Mouse (Mus musculus) spleen, adult 12 weeks (tissue): ENCODE measurements around the gene Cttnbp2.
"Not testable (repeated sequence)": the region's sequence is repeated elsewhere in the genome, so short reads cannot be mapped to it uniquely, and the experiment has no call there.

Experiments
- DNase-seq: peaks from one replicate; pipeline ENCODE4 v3.0.0; 2022; ENCODE audit warnings: low spot score

Cttnbp2 gene

DNA sequence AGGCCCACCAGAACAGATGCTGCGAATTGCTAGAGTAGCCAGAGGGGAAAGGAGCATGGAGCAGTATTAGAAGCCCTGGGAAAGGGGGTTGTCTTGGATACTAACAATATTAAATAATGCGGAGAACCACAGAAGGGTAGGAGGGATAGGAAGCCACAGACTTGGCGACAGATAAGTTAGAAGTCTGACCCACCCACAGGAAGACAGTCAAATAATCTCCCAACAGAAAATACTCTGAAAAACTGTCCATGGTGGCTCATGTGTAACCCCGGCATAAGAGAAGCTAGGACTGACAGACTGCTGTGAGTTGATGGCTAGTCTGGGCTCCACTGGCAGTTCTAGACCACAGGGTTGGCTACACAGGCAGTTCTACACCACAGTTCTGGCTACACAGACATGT lies 98.7 kb downstream of the Cttnbp2 start:
- DNase-seq = no peak

DNA sequence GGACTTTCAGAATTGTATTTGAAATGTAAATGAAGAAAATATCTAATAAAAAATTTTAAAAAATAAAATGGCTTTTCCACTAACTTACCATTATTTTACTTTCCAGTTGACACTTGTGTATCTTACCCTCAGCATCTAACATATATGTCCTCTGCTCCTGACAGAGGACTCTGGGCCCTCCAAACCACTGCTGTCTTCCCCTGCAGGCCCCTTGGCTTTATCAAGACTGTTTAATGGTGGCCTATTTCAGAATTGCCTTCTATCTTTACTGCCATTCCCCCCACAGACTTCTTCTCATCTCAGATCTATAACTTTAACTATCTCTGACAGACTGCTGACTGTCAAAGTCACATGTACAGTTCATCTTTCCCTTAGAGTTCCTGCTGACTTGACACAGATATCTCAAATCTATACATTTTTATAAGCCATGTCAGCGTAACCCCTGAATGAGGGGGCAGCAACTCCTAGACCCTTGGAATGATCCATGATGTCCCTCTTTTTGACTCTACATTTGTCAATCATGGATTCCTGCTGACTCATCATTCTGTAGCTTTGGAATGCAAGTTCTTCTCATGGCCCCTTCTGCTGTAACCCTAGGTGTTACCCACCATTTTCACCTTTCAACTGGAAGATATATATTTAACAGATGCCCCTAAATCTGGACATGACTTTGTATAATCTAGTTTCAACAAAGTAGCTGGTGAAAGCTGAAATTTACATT lies 103.0 kb downstream of the Cttnbp2 start:
- no peak for DNase-seq

DNA sequence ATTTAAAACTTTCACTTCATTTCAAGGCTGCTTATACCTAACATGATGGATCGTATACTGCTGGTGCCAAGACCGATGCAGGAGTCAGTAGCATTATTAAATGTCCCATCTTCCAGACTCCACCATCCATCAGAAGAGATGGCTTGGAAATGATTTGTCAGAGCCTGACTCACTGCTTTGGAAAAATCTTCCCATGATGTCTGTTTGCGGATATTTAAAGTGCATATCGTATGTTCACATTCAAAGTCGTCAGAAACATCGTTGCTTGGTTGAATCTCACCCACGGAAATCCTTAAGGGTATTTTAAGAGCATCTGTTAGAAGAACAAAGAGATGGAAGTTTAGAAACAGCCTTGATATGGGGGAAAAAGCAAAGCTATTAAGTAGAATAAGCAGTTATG lies 106.2 kb downstream of the Cttnbp2 start:
- DNase-seq = no peak

DNA sequence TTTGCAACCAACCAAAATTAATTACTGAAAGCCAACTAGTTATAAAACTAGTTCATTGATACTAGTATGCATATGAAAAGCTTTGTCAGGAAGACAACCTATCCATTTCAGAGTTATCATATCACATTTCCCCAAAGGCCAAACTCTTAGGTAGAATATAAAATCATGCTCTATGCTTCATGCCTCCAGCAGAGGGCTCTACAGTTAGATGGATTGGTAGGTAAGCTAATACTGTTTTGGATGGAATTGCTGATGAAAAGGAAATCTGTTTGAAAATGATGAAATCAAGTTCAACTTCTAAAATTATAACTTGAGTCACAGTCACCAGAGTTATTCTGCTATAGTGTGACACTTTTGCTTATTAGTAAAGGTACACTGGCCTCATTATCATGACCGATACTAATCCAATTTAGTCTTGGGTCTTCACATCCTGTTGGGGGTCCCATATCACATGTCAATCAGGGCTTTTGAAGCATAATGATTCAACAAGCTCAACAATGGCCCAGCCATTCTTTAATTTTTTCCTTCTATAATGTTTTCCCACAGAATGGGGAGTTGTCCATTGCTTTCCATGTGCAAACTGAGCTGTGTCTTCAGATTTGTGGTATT lies 113.5 kb downstream of the Cttnbp2 start:
- no peak for DNase-seq

DNA sequence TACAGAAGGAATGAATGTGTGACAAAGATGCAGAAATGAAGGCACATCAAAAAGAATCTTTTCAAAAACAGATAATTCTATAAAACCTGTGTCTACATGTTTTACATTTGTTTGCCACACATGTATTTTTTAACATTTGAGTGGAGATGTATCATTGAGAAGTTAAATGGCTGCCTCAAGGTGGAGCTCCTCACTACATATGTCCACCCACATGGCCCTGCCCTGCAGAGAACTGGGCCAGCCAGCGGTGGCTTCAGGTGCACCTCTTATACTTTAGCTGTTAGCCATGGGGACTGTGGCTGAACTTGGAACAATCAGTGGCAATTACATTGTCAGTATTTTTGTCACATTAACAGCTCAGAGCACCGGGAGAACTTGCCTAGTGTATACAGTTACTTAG lies 133.3 kb downstream of the Cttnbp2 start:
- DNase-seq = no peak

DNA sequence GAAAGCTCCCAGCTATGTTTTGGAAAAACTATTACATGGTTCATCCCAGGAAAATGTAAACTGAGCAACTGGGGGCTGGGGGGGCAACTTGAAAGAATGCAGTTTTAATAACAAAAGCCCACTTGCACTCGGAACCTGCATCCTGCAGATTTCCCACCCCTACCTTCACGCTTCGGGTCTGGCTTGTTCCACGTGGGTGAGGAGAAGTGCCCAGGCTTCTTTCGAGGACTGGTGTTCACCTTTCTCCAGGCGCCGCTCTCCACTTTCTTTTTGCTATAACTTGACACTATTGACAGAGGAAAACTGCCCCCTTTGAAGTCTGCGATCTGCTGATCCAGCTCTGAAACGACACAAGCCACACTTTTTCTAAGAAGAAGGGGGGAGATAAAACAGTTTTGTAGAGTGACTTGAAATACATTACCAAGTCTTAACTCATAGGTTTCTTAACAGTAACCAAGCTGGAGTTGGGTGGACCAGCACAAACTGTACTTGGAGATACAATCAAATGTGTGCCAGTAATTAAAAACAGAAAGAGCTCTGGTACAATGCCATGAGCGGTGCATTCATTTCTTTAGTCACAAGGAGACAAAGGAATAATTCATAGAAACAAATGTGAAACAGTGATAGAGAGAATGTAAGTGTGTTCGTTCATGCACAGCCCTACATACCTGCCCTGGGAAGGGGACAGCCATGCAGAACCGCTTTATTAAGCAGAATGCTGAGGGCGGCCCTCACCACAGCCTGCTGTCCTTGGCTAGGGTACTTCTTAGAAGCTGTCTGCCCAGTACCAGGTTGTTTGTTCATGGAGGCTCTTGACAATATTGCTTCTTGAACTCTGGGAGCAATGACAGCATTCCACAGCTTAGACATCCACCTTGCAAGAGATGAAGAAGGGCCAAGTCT lies 134.1 kb downstream of the Cttnbp2 start:
- DNase-seq = no peak

DNA sequence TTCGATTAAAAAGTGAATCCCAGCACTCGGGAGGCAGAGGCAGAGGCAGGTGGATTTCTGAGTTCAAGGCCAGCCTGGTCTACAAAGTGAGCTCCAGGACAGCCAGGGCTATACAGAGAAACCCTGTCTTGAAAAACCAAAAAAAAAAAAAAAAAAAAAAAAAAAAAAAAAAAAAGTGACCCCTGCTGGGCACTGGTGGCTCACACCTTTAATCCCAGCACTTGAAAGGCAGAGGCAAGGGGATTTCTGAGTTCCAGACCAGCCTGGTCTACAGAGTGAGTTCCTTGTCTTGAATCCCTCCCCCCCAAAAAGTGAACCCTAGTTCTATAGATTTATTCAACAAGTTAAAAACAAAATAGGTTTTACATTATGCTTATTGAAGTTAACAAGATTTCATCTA lies 136.9 kb downstream of the Cttnbp2 start:
- not testable (repeated sequence) for DNase-seq

DNA sequence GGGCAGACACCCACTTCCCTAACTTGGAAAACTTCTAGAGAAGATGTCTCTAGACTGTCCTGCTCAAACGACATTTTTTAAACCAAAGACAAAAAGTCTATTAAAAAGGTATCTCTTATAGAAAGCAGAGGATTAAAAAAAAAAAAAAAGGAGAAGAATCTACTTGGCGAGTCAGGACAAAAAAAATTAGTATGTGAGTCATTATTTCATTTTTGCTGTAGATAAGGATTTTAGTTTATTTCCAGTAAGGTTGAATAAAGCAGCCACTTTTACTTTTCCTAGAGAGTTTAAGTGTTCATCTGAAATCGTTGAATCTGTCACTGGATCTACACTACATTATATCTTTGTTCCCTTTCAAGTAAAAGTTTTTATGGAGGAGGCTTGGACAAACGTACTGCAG lies 139.9 kb downstream of the Cttnbp2 start:
- DNase-seq = no peak

DNA sequence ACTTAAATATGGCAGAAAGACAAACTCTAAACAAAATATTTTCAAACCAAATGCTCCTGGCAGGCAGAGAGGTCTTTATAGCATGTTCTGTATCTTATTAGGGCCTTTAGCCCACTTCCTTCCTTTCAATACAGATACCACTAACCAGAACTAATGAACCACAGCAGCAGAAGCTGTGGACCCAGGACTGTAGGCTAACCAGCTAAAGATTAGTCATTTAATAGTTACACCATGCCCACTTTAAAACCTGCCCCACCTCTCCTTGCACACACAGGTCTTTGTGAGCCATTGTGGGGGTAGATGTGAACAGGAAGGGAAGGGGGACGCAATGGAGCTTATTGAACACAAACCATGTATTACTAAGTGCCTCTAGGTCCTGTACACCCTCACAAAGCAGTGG lies 141.0 kb downstream of the Cttnbp2 start:
- no peak for DNase-seq

DNA sequence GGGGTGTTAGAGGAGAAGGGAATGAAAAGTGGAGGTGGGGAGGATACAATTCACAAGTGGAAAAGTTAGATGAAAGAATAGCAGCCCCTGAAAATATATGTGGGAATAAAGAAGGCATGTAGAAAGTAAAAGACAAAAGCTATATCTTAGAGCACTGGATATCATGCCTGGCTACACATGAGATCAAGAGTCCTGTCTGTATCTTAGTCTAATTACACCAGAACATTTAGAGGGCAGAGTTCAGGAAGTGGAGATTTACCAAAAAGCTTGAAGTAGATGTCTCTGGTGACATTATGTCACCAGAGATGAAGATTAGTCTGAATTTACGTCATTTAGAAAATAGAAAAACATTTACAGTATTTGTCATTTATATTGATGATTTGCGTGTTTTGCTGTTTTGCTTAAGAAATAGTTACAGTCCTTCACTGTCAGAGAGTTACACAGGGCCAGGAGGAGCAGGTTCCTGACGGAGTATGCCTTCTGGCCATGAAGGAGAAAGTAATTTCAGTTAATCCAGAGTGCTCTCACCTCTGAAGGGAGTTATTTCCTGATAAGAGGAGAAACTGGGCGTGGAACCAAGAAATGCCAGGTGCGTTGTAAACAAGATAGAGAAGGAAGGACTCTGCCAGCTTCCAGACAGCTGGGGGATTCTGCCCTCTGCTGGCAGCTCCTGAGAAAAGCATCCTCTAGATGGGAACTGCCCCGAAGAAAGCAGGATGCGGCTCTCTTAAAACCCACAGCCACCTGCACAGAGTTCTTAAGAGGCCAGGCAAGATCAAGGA lies 142.0 kb downstream of the Cttnbp2 start:
- peak; percentile 58 for DNase-seq

DNA sequence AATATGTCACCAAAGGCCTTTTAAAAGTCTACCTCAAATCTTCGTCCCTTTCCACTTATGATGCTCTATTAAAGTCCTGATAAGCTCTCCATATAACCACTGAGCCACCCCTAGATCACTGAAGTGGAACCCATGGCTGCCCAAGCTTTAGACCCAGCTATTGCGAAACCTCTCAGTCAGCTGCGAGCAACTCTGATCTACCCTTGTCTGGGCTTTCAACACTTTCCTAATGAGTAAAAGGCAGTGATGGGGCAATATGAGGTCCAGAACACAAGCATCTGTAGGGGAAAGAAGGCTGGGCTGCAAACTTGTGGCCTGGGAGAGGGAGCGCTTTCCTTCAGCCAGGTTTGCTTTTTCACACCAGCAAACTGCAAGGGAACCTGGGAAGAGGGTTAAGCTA lies 144.9 kb downstream of the Cttnbp2 start:
- DNase-seq = no peak

DNA sequence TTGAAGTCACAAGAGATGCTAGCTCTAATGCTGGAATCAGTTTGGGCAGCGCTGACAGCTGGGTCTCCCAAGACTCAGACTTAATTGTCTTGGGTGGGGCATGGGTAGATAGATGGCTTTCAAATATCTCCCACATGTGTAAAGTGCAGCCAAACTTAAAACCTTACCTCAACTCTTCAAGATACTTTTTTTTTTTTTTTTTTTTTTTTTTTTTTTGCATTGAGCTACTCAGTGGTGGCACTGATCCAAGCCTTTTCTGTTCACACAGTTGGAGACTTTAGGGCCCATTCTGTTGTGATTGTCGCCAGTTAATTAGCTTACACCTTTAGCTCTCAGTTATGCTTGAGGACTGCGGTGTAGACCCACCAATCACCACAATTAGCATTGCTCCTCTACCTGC lies 145.6 kb downstream of the Cttnbp2 start:
- DNase-seq = no peak

DNA sequence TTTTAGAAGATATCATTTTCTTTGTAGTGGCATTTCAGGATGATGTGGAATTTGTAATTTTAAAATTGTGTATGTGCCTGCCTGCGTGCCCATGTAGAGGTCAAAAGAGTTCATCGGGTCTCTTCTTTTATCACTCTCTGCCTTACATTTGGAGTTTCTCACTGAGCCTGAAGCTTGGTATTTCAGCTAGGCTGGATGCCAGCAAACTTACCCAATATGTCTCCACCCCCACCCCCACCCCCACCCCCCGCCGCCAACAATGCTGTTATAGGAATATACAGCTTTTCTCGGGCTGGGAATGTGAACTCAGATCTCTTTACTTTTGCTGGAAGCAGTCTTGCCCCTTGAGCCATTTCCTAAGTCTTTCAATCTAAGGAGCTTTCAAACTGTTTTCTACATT lies 152.4 kb downstream of the Cttnbp2 start:
- no peak for DNase-seq

DNA sequence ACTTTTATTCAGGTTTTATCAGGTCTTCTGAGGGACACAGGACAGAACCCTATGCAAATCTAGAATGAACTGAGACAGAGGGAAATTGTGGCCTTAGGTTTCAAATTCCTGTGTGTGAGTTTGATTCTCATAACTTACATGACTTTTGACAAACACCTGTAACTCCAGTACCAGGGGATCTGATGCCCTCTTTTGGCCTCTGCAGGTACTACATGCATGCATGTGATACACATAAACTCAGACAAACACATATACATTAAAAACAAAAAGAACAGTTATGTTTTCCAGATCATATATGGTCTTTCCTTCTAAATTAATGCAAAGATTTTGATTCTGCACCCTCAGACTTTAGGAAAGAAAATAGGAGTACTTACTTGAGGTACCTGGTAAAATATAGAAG lies 153.7 kb downstream of the Cttnbp2 start:
- no peak for DNase-seq

DNA sequence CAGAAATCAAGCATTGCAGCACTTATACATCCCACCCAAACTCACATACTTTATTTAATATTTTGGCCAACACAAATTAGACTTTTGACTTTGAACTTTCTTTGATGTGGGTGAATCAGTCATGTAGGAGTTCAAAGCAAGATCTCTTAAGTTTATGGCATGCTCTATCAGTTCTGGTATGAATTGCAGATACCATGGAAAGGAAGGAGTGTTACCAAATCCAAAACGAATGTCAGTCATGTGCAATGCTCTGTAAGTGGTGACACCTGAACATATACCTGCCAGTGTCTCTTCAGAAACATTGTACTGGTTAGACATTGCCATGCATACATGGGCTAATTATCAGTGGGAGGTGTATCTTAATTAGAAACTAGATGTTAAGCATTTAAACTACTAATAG lies 154.5 kb downstream of the Cttnbp2 start:
- DNase-seq = no peak

DNA sequence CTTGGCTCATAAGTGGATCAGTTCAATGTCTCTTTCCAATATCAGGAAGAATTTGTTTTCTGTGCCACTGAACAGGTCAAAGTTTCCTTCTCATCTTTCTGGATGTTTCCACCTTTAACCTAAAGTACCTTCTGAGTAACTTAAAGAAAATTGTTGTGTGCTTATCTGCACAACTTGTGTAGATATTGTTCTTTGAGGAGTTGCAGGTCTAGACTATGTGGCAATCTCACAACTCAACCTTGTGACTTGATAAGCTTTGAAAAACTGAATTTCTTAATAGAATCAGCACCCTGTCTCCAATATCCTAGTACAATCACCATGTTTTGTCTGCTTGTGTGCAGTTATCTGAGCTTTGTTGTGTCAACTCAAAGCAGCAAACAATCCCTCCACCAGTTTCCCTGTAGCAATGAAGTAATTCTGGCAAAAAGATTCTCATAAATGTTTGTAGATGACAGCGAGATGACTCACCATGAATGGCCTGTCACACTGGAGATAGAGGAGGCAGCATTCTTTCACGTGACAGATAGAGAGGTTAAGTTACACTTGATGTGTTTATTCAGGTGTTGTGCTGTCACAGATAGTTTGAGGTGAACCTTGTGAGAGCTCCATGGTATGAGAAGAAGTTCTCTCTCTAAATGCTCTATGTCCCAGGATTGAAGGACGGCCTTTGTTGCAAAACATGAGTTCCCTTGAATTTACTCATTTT lies 165.3 kb downstream of the Cttnbp2 start:
- DNase-seq = no peak

DNA sequence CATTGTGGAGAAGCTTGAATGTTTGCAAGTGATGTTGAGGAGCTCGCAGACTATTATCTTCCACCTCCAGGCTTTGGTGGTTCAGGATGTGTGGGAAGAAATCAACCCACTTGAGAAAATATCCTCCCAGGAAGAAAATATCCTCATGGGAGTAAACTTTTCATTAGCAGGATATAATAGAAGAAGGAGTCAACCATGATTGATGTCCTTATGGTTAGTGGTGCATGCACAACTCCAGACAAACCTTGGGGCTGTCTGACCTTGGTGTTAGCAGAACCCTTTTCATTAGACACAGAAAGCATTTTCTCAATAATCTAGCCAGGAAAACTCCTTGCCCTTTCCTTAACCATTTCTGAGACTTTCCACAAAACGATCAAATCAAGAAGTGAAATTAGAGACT lies 170.4 kb downstream of the Cttnbp2 start:
- no peak for DNase-seq

DNA sequence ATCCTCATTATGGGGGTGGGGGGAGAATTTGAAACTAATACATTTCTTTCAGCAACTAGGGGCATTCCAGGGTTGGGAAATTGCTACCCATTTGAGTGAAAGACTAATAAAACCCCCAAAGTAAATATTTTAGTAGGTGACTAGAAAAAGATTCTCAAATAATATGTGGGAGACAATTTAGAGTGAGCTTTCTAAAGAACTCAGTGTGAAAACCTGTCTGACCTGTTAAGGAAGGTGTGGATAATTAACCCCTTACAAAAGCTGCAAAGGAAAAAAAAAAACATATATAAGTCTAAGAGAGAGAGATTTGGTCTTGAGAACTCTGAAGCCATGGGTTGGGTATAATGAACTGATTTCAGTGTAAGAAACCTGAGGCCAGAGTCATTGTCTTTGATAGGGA lies 176.3 kb downstream of the Cttnbp2 start:
- DNase-seq = no peak

DNA sequence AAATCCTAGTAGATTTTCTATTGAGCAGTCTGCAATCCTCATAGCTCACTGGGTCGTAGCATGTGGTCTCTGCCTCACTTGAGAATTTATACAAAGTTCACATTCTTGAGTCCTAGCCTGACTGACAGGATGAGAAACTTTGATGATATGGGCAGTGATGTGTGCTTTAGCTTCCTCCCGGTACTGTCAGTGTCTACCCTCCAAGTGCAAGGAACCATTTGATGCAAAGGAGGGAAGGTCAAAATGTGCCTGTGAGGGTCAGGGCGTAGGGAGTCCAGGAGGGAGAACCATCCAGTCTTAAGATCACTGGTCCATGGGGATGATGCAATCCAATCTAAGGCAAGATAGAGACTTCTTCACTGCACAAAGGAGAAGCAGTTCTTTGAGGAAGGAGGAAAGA lies 179.2 kb downstream of the Cttnbp2 start:
- no peak for DNase-seq

DNA sequence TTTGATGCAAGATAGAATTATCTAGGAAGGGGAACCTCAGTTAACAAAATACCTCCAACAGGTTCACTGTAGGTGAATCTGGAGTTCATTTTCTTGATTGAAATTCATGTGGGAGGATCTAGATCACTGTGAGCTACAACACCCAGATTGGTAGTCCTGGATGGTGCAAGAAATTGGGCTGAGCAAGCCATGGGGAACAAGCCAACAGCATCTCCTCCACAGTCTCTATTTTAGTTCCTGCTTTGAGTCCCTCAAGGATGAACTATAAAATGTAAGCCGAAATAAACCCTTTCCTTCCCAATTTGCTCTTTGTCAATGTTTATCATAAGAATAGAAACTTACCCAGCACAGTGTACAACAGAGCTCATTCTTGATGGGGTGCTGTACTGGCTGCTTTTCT lies 191.7 kb downstream of the Cttnbp2 start:
- DNase-seq = no peak
